Mouse (Mus musculus) kidney, adult 2 months (tissue): ENCODE data around the gene Gm9936. TPM values are rescaled to one million over a fixed set of nuclear protein-coding genes. Genes with fewer than 3 reads are reported as not detected.

Source experiments
- DNase-seq: peaks from one replicate; pipeline ENCODE4 v3.0.0; 2021
- H3K27ac ChIP-seq: fragments of 200-500 bp; 2 replicates; pipeline ENCODE4 v1.5.1; 2012; ENCODE audit warnings: low read depth, low read length, control low read depth, inconsistent platforms; ENCODE audit not compliant: insufficient read depth
- H3K27me3 ChIP-seq: fragments of 200-500 bp; replicated peaks from 2 replicates; pipeline ENCODE4 v1.6.1; 2012; ENCODE audit warnings: mild to moderate bottlenecking, moderate library complexity, low read length, inconsistent platforms; ENCODE audit not compliant: control insufficient read depth, insufficient read depth
- H3K36me3 ChIP-seq: fragments of 200-500 bp; 2 replicates; pipeline ENCODE4 v1.6.1; 2012; ENCODE audit warnings: mild to moderate bottlenecking, moderate library complexity, low read length, inconsistent platforms; ENCODE audit not compliant: control insufficient read depth, insufficient read depth
- H3K4me1 ChIP-seq: fragments of 200-500 bp; 2 replicates; pipeline ENCODE4 v1.6.1; 2011; ENCODE audit warnings: low read length; ENCODE audit not compliant: control insufficient read depth, insufficient read depth
- H3K4me3 ChIP-seq: fragments of 200-500 bp; 2 replicates; pipeline ENCODE4 v1.5.1; 2011; ENCODE audit warnings: mild to moderate bottlenecking, low read depth, low read length, control low read depth; ENCODE audit not compliant: insufficient read depth
- CTCF ChIP-seq: fragments of 200-500 bp; conservative IDR thresholded peaks from 2 replicates; pipeline ENCODE4 v1.5.1; 2011; ENCODE audit warnings: low read depth, mild to moderate bottlenecking, control low read depth, low read length, moderate library complexity, mixed read lengths; ENCODE audit not compliant: insufficient read depth, insufficient read length
- POLR2A ChIP-seq: fragments of 200-500 bp; IDR thresholded peaks from one replicate; pipeline ENCODE4 v1.6.1; 2011; ENCODE audit warnings: low read depth, low read length, control low read depth
- WGBS: fragments of 180-500 bp; shearing (Covaris S2); methylation state at CpG from one replicate; pipeline ENCODE4 v1.1.7; 2018; 5-methylcytosine and 5-hydroxymethylcytosine counted together
- polyA plus RNA-seq: library from polyadenylated mRNA; depleted of rRNA; stranded (reverse); fragments of >200 nt; gene quantifications from 2 replicates; pipeline ENCODE4 v1.2.3, GENCODE M21; 2012

The Gm9936 gene
- polyA plus RNA-seq, 1 experiment: not detected

DNA sequence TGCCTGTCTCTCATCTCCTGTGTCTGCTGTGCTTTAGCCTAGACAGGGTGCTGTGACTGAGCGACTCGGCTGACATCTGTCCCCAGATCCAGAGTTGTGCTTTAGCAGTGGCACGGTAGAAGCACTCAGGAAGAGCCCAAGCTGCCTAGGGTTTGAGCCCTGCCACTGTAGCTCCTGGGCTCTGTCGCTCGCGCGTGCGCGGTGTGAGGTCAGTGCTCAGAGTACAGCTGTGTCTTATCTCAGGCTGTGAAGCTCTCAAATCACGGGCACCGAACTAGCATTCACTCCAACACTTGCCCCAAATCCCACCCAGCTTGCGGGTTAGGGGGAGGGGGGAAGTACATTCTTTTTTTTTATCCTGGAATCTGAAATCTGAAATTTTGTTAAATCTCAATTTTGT lies 21.6 kb downstream of the Gm9936 start:
- WGBS: 76% methylated on average over 12 of the region's 12 CpGs
- TF ChIP-seq CTCF (no peak), POLR2A (no peak)
- Histone ChIP-seq H3K4me3 (no peak overlapping the region), H3K36me3 (no peaks in the 10 kb centered on the region), H3K4me1 (no peaks in the 10 kb centered on the region), H3K27me3 (no peaks in the 10 kb centered on the region), H3K27ac (no peak overlapping the region)
- DNase-seq: no peak

GRCm38 (mm10) chr5:114829740-114830139 lies 28.7 kb downstream of the Gm9936 start:
- Histone ChIP-seq H3K4me1 (no peaks in the 10 kb centered on the region), H3K27me3 (no peaks in the 10 kb centered on the region), H3K4me3 (no peak overlapping the region), H3K27ac (no peak overlapping the region), H3K36me3 (no peaks in the 10 kb centered on the region)
- WGBS: 71% methylated on average over 3 of the region's 3 CpGs
- no peak for DNase-seq
- no peak for TF ChIP-seq CTCF
- TF ChIP-seq POLR2A: no peak

- no peak for DNase-seq
- no peak for TF ChIP-seq POLR2A
- no peak for TF ChIP-seq CTCF
- Histone ChIP-seq H3K4me3 (no peak overlapping the region), H3K36me3 (no peaks in the 10 kb centered on the region), H3K4me1 (no peaks in the 10 kb centered on the region), H3K27ac (no peak overlapping the region), H3K27me3 (no peaks in the 10 kb centered on the region)
- 58% methylated on average over 12 of the region's 12 CpGs for WGBS
Observed at GRCm38 (mm10) chr5:114827427-114827826, 31.1 kb downstream of the Gm9936 start.

DNA sequence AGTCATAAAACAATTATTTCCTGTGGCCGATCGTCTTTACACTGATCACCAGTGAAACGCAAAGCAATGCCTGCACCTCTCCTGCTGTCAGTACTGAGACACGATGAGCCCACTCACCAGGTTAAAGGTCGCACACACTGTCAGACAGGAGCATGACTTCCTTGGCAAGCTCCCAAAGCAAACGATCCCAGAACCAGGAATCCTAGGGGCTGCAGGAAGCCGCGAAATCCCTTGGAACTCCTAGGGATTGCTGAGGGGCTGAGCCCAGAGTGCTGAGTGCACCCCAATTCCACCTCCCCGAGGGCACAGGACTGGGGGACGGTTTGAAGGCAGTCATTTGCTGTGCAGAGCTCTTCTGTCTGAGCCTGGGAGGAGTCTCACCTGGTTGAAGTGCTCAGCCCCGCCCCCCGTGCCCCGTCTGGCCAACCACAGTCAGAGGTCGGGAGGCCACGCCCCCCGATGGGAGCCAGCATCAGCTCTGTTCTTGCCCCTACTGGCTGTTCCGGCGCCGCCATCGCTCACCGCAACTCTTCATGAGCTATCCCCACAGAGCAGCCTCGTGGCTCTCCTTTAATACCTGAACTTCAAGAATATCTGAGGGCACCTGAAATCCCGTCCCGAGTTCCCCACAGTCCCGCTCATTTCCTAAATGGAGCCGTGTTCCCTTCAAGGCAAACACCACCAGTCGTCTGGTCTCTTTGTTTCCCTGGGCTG lies 32.3 kb downstream of the Gm9936 start:
- Histone ChIP-seq H3K27me3 (no peaks in the 10 kb centered on the region), H3K36me3 (no peaks in the 10 kb centered on the region), H3K27ac (no peak overlapping the region), H3K4me3 (peak overlapping the region; percentile 45), H3K4me1 (no peaks in the 10 kb centered on the region)
- 3% methylated on average over 27 of the region's 27 CpGs for WGBS
- TF ChIP-seq POLR2A: no peak
- no peak for TF ChIP-seq CTCF
- DNase-seq: peak; percentile 90

- DNase-seq: peak; percentile 61
- H3K4me1 ChIP-seq: no peaks in the 10 kb centered on the region
- no peak overlapping the region for H3K27ac ChIP-seq
- TF ChIP-seq POLR2A (no peak), CTCF (peak; percentile 76)
- WGBS: 16% methylated on average over 9 of the region's 9 CpGs
- H3K27me3 ChIP-seq: no peaks in the 10 kb centered on the region
- H3K4me3 ChIP-seq: no peak overlapping the region
- no peaks in the 10 kb centered on the region for H3K36me3 ChIP-seq
Observed at GRCm38 (mm10) chr5:114824197-114824596, 34.3 kb downstream of the Gm9936 start.

DNA sequence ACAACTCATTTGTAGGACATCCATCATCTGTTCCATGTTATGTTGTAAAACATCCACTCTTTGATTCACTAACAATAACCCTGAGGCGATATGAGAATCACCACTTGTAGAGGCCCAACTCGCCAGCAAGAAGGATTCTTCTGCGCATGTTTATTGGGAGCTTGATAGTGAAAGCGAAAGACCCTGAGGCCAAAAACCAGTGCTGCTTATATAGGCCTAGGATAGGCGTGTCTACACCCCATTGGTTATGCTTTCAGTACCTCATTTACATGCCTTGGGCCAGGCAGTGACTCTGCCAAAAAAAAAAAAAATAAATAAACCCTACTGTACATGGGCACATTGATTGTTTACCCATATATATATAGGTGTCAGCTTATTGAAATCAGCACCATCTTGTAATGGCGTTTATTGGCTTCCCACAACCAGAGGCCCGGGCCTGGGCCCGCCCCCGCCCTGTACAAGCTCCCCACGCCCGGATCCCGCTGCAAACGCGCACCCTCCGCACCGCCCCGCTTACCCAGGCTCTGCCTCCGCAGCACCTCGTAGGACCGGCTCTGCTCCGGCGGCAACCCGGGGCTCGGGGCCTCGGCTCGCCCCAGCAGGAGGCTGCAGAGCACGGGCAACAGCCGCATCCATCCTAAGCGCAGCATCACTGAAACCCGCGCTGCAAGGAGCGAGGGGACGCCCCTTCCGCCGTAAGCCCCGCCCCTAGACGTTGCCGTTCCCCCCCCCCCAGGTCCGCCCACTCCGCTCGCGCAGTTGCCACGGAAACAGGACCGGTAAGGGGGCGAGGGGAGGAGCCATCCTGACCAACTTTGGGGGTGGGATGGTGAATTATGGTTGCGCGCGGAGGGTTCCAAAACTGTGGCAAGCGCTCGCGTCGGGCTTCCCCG lies 35.4 kb downstream of the Gm9936 start, which contains the start of gene 1500011B03Rik:
1500011B03Rik (minus strand) TSS at position 673 of the 893 bp plus-strand sequence.
- no peaks in the 10 kb centered on the region for H3K36me3 ChIP-seq
- DNase-seq: peak; percentile 63
- TF ChIP-seq CTCF: no peak
- TF ChIP-seq POLR2A: no peak
- no peaks in the 10 kb centered on the region for H3K27me3 ChIP-seq
- H3K27ac ChIP-seq: no peak within 1 kb of the TSS
- no peaks in the 10 kb centered on the region for H3K4me1 ChIP-seq
- 9% methylated on average over 53 of the region's 53 CpGs for WGBS
- H3K4me3 ChIP-seq: peak within 1 kb of the TSS; percentile 59

DNA sequence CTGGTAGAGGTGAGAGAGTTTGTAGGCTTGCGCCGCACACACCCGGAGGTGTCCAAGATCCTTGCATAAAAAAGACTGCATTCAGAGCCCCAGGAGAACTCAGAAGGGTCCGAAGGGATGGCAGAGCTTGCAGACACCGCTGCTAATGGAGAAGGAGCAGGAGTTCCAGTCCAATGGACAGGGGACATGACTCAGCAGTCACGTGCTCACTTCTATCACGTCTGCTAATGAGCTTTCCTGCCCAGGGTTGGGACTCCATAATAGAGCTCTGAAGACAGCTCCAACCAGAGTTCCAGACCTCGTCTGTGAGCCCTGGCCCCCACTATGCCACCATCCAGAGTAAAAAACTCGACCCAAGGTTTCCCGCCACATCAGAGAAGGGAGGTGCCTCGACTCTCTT lies 40.4 kb downstream of the Gm9936 start:
- Histone ChIP-seq H3K27ac (no peak overlapping the region), H3K27me3 (no peaks in the 10 kb centered on the region), H3K4me1 (no peaks in the 10 kb centered on the region), H3K36me3 (no peaks in the 10 kb centered on the region), H3K4me3 (no peak overlapping the region)
- 59% methylated on average over 11 of the region's 11 CpGs for WGBS
- TF ChIP-seq CTCF (no peak), POLR2A (no peak)
- DNase-seq: peak; percentile 52
